Mouse (Mus musculus): Measurements from ENCODE around the gene Vasp. TPM values are rescaled to one million over a fixed set of nuclear protein-coding genes. Genes with fewer than 3 reads are reported as not detected.

Gene Vasp
- polyA plus RNA-seq, 1 experiment from 2014 or later = 108 TPM

- DNase-seq (ENCODE audit: low spot score) (no peak), ATAC-seq (ENCODE audit: low FRiP score, low TSS enrichment) (no peak)
- no peaks in the 10 kb centered on the region for H3K27me3 ChIP-seq (ENCODE audit: control insufficient read depth, insufficient read depth, low read length)
- TF ChIP-seq EP300 (optimal IDR thresholded peaks at IDR 0.05) = no peak
- H3K9me3 ChIP-seq (ENCODE audit: control insufficient read depth, low read length) = no peaks in the 10 kb centered on the region
- H3K4me1 ChIP-seq (replicated peaks; ENCODE audit: control insufficient read depth, insufficient read depth) = no peaks in the 10 kb centered on the region
- H3K4me2 ChIP-seq (replicated peaks; ENCODE audit: low read depth) = no peak overlapping the region
- H3K27ac ChIP-seq (replicated peaks) = no peak overlapping the region
- H3K36me3 ChIP-seq (ENCODE audit: control insufficient read depth, insufficient read depth, low read length) = no peaks in the 10 kb centered on the region
- no peak overlapping the region for H3K9ac ChIP-seq (ENCODE audit: low read length)
- no peak overlapping the region for H3K4me3 ChIP-seq (ENCODE audit: low read depth, low read length)
- 52% methylated on average over 9 of the region's 9 CpGs for WGBS
Measured at GRCm38 (mm10) chr7:19214940-19215339, 56.7 kb downstream of the Vasp start.

GRCm38 (mm10) chr7:19214369-19214768 lies 57.2 kb downstream of the Vasp start:
- no peaks in the 10 kb centered on the region for H3K4me1 ChIP-seq (replicated peaks; ENCODE audit: control insufficient read depth, insufficient read depth)
- no peak overlapping the region for H3K27ac ChIP-seq (replicated peaks)
- H3K9ac ChIP-seq (ENCODE audit: low read length) = no peak overlapping the region
- H3K36me3 ChIP-seq (ENCODE audit: control insufficient read depth, insufficient read depth, low read length) = no peaks in the 10 kb centered on the region
- TF ChIP-seq CTCF (IDR thresholded peaks at IDR 0.05; ENCODE audit: low read depth) (no peak), EP300 (optimal IDR thresholded peaks at IDR 0.05) (no peak)
- H3K9me3 ChIP-seq (ENCODE audit: control insufficient read depth, low read length) = no peaks in the 10 kb centered on the region
- no peak overlapping the region for H3K4me3 ChIP-seq (ENCODE audit: low read depth, low read length)
- H3K4me2 ChIP-seq (replicated peaks; ENCODE audit: low read depth) = no peak overlapping the region
- ATAC-seq (ENCODE audit: low FRiP score, low TSS enrichment) = no peak
- DNase-seq (ENCODE audit: low spot score) = no peak
- WGBS = 56% methylated on average over 7 of the region's 7 CpGs
- no peaks in the 10 kb centered on the region for H3K27me3 ChIP-seq (ENCODE audit: control insufficient read depth, insufficient read depth, low read length)

DNA sequence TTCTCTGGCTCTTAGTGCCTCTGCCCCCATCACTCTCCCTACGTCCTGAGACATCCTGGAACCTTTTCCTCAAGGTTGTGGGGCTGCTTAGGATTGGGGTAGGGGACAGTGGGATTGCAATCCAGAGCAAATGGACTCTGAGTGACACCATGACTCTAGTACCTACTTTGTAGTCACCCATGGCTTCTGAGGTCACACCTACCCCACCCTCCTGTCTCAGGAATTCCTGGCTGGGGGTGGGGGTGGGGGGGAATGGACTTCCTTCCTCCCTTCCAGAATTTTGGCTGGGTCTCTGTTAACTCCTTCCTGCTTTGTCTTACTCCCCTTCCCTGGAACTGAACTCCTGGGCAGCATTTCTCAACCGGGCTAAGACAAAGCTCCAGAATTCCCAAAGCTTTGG lies 58.2 kb downstream of the Vasp start:
- no peak overlapping the region for H3K9ac ChIP-seq (ENCODE audit: low read length)
- H3K4me2 ChIP-seq (replicated peaks; ENCODE audit: low read depth) = no peak overlapping the region
- H3K36me3 ChIP-seq (ENCODE audit: control insufficient read depth, insufficient read depth, low read length) = no peaks in the 10 kb centered on the region
- H3K9me3 ChIP-seq (ENCODE audit: control insufficient read depth, low read length) = no peaks in the 10 kb centered on the region
- H3K27me3 ChIP-seq (ENCODE audit: control insufficient read depth, insufficient read depth, low read length) = no peaks in the 10 kb centered on the region
- no peak for ATAC-seq (ENCODE audit: low FRiP score, low TSS enrichment)
- no peak overlapping the region for H3K27ac ChIP-seq (replicated peaks)
- WGBS = 50% methylated on average over 2 of the region's 2 CpGs
- no peak for DNase-seq (ENCODE audit: low spot score)
- no peak for TF ChIP-seq CTCF (IDR thresholded peaks at IDR 0.05; ENCODE audit: low read depth)
- no peak for TF ChIP-seq EP300 (optimal IDR thresholded peaks at IDR 0.05)
- no peaks in the 10 kb centered on the region for H3K4me1 ChIP-seq (replicated peaks; ENCODE audit: control insufficient read depth, insufficient read depth)
- H3K4me3 ChIP-seq (ENCODE audit: low read depth, low read length) = no peak overlapping the region

DNA sequence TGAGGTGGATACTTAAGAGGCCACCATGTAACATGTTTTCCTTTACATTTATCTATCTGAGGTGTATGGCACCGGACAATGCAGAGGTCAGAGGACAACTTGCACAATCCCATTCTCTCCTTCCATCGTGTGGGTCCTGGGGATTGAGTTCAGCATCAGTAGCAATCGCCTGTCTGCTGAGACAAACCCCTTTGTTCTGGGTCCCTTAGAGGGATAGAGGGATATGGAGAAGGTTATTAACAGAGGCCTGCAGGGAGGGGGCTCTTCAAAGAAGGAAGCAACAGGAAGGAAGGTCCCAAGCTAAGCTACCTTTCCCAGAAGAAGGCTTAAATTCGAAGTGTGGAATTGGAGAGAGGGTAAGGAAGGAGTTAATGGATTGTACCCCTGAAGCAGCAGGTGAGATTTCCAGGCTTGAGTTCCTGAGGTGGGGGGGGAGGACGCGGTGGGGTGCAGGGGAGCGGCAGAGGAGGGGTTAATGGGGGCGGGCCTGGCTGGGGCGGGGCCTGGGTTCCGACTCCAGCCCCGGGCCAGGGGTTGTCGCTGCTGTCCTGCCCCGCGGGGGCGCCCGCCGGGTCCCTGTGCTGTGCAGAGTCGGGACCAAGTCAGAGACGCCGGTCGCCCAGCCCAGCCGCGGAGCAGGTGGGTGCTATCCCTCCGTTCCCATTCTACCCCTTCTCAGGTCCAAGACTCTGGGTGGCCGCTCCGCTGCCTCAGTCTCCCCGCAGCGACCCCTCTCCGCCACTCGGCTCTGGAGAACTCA lies 59.4 kb downstream of the Vasp start, which contains the start of gene Gpr4:
Gene Gpr4, plus strand, starts transcription at position 543 of the 760 bp plus-strand sequence.
- Histone ChIP-seq H3K4me3 (ENCODE audit: low read depth, low read length) (peak within 1 kb of the TSS; percentile 42), H3K9me3 (ENCODE audit: control insufficient read depth, low read length) (no peaks in the 10 kb centered on the region), H3K4me1 (replicated peaks; ENCODE audit: control insufficient read depth, insufficient read depth) (no peaks in the 10 kb centered on the region), H3K36me3 (ENCODE audit: control insufficient read depth, insufficient read depth, low read length) (no peaks in the 10 kb centered on the region), H3K27ac (replicated peaks) (no peak within 1 kb of the TSS), H3K9ac (ENCODE audit: low read length) (peak within 1 kb of the TSS; percentile 48; the same call in 1 of the 2 replicates), H3K27me3 (ENCODE audit: control insufficient read depth, insufficient read depth, low read length) (no peaks in the 10 kb centered on the region), H3K4me2 (replicated peaks; ENCODE audit: low read depth) (peak within 1 kb of the TSS; percentile 65)
- peak; percentile 44; the same call in 1 of the 2 replicates for ATAC-seq (ENCODE audit: low FRiP score, low TSS enrichment)
- WGBS = 2% methylated on average over 28 of the region's 30 CpGs
- TF ChIP-seq CTCF (IDR thresholded peaks at IDR 0.05; ENCODE audit: low read depth) = peak; percentile 34; the same call in 1 of the 2 replicates
- TF ChIP-seq EP300 (optimal IDR thresholded peaks at IDR 0.05) = no peak
- DNase-seq (ENCODE audit: low spot score) = peak; percentile 46

DNA sequence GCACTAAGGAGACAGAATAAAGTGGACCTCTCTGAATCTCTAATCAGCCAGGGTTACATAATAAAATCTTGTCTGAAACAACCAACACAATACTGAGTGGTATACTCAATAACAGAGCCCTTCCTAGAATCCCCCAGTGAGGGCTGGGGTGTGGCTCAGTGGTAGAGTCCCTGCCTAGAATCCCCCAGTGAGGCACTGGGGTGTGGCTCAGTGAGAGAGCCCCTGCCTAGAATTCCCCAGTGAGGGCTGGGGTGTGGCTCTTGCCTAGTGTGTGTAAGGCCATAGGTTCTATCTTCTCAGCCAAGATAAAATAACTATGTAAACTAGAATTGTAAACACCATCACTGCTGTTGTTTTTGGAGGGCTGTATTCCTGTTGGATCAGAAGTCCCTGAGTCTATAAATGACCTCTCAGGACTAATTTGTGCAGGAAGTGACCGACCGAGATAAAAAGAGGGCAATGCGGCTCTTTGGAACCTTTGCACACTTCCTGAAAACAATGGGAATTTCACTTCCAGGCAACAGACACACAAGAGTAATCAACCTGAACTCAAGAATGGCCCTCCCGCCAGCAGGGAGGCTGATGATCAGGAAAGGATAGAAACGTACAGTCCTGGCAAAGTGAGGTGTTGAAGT lies 60.5 kb downstream of the Vasp start:
- no peaks in the 10 kb centered on the region for H3K27me3 ChIP-seq (ENCODE audit: control insufficient read depth, insufficient read depth, low read length)
- TF ChIP-seq CTCF (IDR thresholded peaks at IDR 0.05; ENCODE audit: low read depth) = no peak
- TF ChIP-seq EP300 (optimal IDR thresholded peaks at IDR 0.05) = no peak
- no peak overlapping the region for H3K27ac ChIP-seq (replicated peaks)
- H3K36me3 ChIP-seq (ENCODE audit: control insufficient read depth, insufficient read depth, low read length) = no peaks in the 10 kb centered on the region
- H3K4me1 ChIP-seq (replicated peaks; ENCODE audit: control insufficient read depth, insufficient read depth) = no peaks in the 10 kb centered on the region
- WGBS = 72% methylated on average over 5 of the region's 5 CpGs
- ATAC-seq (ENCODE audit: low FRiP score, low TSS enrichment) (no peak), DNase-seq (ENCODE audit: low spot score) (no peak)
- H3K9ac ChIP-seq (ENCODE audit: low read length) = no peak overlapping the region
- H3K4me3 ChIP-seq (ENCODE audit: low read depth, low read length) = no peak overlapping the region
- no peak overlapping the region for H3K4me2 ChIP-seq (replicated peaks; ENCODE audit: low read depth)
- H3K9me3 ChIP-seq (ENCODE audit: control insufficient read depth, low read length) = no peaks in the 10 kb centered on the region

DNA sequence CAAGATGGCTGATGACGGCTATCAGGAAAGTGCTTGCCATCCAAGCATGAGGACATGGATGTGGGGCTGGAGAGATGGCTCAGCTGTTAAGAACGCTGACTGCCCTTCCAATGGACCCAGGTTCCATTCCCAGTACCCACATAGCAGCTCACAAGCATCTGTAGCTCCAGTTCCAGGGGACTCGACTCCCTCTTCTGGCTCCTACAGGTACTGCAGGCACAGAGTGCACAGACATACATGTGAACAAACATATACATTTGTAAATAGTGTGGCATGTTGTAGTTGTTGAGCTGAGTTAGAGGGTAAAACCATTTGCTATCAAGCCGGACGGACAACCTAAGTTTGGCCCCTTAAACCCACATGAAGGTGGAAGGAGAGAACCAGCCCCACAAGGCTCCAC lies 61.6 kb downstream of the Vasp start:
- Histone ChIP-seq H3K27ac (replicated peaks) (no peak overlapping the region), H3K27me3 (ENCODE audit: control insufficient read depth, insufficient read depth, low read length) (no peaks in the 10 kb centered on the region), H3K9me3 (ENCODE audit: control insufficient read depth, low read length) (no peaks in the 10 kb centered on the region), H3K4me2 (replicated peaks; ENCODE audit: low read depth) (no peak overlapping the region), H3K9ac (ENCODE audit: low read length) (no peak overlapping the region), H3K36me3 (ENCODE audit: control insufficient read depth, insufficient read depth, low read length) (no peaks in the 10 kb centered on the region), H3K4me3 (ENCODE audit: low read depth, low read length) (no peak overlapping the region), H3K4me1 (replicated peaks; ENCODE audit: control insufficient read depth, insufficient read depth) (no peaks in the 10 kb centered on the region)
- TF ChIP-seq EP300 (optimal IDR thresholded peaks at IDR 0.05) (no peak), CTCF (IDR thresholded peaks at IDR 0.05; ENCODE audit: low read depth) (peak; percentile 55)
- DNase-seq (ENCODE audit: low spot score) (no peak), ATAC-seq (ENCODE audit: low FRiP score, low TSS enrichment) (no peak)
- WGBS = 95% methylated on average over 5 of the region's 5 CpGs
